Mouse (Mus musculus): ENCODE data around the gene Spock1.

- TF ChIP-seq CTCF (conservative IDR thresholded peaks at IDR 0.05; ENCODE audit: low read length), result no peak
- no peak for TF ChIP-seq POU5F1 (IDR thresholded peaks at IDR 0.05; ENCODE audit: borderline replicate concordance, low read length)
Observed at GRCm38 (mm10) chr13:57604437-57604836, 303.7 kb downstream of the Spock1 start.
